Mouse (Mus musculus) neural tube, embryonic 15.5 days (tissue): ENCODE data around the gene Vamp8. TPM values are rescaled to one million over a fixed set of nuclear protein-coding genes. Genes with fewer than 3 reads are reported as not detected.

ENCODE experiments used
- ATAC-seq: fragments of 200-750 bp; cut with Nextera tagmentation; 2 replicates; pipeline ENCODE4 v1.8.0; 2017; ENCODE audit warnings: mild to moderate bottlenecking, moderate TSS enrichment, moderate library complexity; ENCODE audit not compliant: low FRiP score
- H3K27ac ChIP-seq: fragments of 300-500 bp; sonication (generic); replicated peaks from 2 replicates; pipeline ENCODE4 v1.5.1; 2015; ENCODE audit warnings: mild to moderate bottlenecking, inconsistent platforms
- H3K27me3 ChIP-seq: fragments of 300-500 bp; sonication (generic); replicated peaks from 2 replicates; pipeline ENCODE4 v1.6.1; 2015; ENCODE audit warnings: inconsistent platforms
- H3K36me3 ChIP-seq: fragments of 300-500 bp; sonication (generic); 2 replicates; pipeline ENCODE4 v1.6.1; 2015; ENCODE audit warnings: inconsistent platforms
- H3K4me1 ChIP-seq: fragments of 300-500 bp; sonication (generic); 2 replicates; pipeline ENCODE4 v1.6.1; 2015; ENCODE audit warnings: inconsistent platforms
- H3K4me2 ChIP-seq: fragments of 300-500 bp; sonication (generic); 2 replicates; pipeline ENCODE4 v1.6.1; 2015; ENCODE audit warnings: inconsistent platforms, mild to moderate bottlenecking, moderate library complexity
- H3K4me3 ChIP-seq: fragments of 300-500 bp; sonication (generic); replicated peaks from 2 replicates; pipeline ENCODE4 v1.5.1; 2015; ENCODE audit warnings: mild to moderate bottlenecking, inconsistent platforms
- H3K9ac ChIP-seq: fragments of 300-500 bp; sonication (generic); replicated peaks from 2 replicates; pipeline ENCODE4 v1.6.1; 2015; ENCODE audit warnings: mild to moderate bottlenecking, inconsistent platforms
- H3K9me3 ChIP-seq: fragments of 300-500 bp; sonication (generic); replicated peaks from 2 replicates; pipeline ENCODE4 v1.6.1; 2016; ENCODE audit warnings: inconsistent platforms
- WGBS: fragments of 180-500 bp; shearing (Covaris S2); methylation state at CpG from one replicate; pipeline ENCODE4 v1.1.7; 2015; ENCODE audit warnings: mixed read lengths; 5-methylcytosine and 5-hydroxymethylcytosine counted together
- polyA plus RNA-seq: library from polyadenylated mRNA; unstranded; fragments of >200 nt; fragmentation: Nextera tagmentation; extraction: Ambion mirVana; gene quantifications from 2 replicates; pipeline ENCODE4 v1.2.1, GENCODE M21; 2015

Gene Vamp8
- polyA plus RNA-seq, 1 experiment from 2014 or later = 19.1 TPM

DNA sequence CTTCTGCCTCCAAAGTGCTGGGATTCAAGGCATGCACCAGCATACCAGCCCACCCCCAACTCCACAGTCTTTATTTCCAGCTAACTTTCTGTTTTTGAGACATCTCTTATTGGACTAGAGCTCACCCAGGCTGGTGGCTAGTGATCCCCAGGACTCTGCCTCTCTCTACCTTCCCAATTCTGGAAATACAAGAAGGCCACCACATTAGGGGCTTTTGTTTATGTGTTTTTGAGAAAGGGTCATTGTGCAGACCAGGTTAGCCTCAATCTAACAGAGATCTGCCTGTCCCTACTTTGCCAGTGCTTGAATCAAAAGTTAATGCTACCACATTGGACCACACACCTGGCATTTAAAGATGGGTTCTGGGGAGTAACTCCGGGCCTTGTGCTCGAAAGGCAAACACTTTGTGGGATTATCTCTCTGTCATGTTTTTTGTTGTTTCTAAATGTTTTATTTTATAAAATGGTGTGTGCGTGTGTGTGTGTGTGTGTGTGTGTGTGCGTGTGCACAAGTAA is 23.0 kb downstream of the Vamp8 start:
- H3K4me3 ChIP-seq = no peak overlapping the region
- ATAC-seq = no peak
- WGBS = 78% methylated on average over 4 of the region's 4 CpGs

DNA sequence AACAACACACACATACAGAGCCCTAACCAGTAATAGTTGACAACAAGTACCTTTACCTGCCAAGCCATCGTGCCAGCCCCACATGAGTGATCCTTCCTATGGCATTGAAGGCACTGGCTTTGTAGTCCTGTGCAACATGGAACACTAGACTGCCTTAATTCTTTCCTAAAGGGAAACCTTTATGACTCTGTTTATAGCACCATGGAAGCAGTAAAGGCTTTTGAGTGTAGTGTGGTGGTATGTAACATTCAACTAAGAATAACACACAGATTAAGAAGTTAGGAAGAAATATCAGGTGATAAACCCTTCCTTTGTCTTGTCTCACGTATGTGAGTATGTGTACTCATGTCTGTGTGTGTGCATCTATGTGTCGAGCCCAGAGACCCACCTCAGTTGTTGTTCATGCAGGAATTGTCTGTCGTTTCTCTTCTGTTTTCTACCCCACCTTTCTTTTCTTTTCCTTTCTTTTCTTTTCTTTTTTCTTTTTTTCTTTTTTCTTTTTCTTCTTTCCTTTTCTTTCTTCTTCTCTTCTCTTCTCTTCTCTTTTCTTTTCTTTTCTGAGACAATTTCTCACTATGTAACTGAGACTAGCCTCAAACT is 23.6 kb downstream of the Vamp8 start, which contains the start of gene Rnf181:
Gene Rnf181, minus strand, starts transcription at position 113 of the 600 bp plus-strand sequence.
- no peaks in the 10 kb centered on the region for H3K9me3 ChIP-seq
- 0 out of 2 replicates have a peak, but pooled peaks cover 2% of the 10 kb centered on the region for H3K4me1 ChIP-seq
- H3K27ac ChIP-seq = no peak within 1 kb of the TSS
- H3K36me3 ChIP-seq = no peaks in the 10 kb centered on the region
- no peak within 1 kb of the TSS for H3K4me3 ChIP-seq
- H3K27me3 ChIP-seq = no peaks in the 10 kb centered on the region
- H3K9ac ChIP-seq = no peak within 1 kb of the TSS
- WGBS = 77% methylated on average over 4 of the region's 4 CpGs
- H3K4me2 ChIP-seq = no peak within 1 kb of the TSS
- ATAC-seq = no peak

More for the DNA sequence above, 23.0 kb downstream of the Vamp8 start:
- no peak overlapping the region for H3K27ac ChIP-seq
- H3K9me3 ChIP-seq = no peaks in the 10 kb centered on the region
- H3K9ac ChIP-seq = no peak overlapping the region
- H3K4me1 ChIP-seq = 0 out of 2 replicates have a peak, but pooled peaks cover 2% of the 10 kb centered on the region
- no peaks in the 10 kb centered on the region for H3K36me3 ChIP-seq
- no peaks in the 10 kb centered on the region for H3K27me3 ChIP-seq
- H3K4me2 ChIP-seq = no peak overlapping the region

DNA sequence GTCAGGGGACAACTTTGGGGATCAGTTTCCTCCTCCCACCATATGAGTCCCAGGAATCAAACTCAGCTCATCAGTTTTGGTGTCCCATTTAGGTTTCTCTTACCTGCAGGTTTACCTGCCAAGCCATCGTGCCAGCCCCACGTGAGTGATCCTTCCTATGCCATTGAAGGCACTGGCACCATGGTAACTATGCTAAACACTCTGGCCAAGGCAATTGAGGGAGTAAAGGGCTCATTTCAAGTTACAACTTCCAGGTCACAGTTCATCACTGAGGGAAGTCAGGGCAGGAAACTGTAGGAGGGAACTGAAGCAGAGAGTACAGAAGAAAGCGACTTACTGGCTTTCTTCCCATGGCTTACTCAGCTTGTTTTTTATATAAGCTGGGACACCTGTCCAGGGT is 24.2 kb downstream of the Vamp8 start:
- H3K36me3 ChIP-seq = no peaks in the 10 kb centered on the region
- peaks cover 8% of the 10 kb centered on the region for H3K4me1 ChIP-seq
- no peaks in the 10 kb centered on the region for H3K9me3 ChIP-seq
- WGBS = 68% methylated on average over 3 of the region's 3 CpGs
- no peak for ATAC-seq
- H3K27me3 ChIP-seq = no peaks in the 10 kb centered on the region
- no peak overlapping the region for H3K9ac ChIP-seq
- no peak overlapping the region for H3K27ac ChIP-seq
- H3K4me3 ChIP-seq = no peak overlapping the region
- no peak overlapping the region for H3K4me2 ChIP-seq

DNA sequence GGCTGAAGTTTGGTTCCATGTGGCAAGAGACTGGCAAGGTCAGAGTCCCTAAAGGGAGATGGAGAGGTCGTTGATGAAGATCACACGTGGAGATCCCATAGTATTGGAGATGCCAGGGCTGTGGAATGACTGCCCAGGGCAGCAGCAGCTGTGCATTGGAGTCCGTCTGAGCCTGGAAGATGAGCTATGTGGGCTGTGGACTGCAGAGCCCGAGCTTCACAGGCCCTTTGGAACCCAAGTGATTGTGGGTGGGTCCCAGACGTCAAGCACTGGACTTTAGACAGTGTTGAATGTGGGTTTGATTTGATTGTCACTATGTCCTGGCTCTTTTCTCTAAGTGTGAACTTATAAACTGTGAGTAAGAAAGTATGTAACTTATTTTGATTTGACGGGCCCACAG is 25.5 kb downstream of the Vamp8 start:
- WGBS = 72% methylated on average over 6 of the region's 6 CpGs
- no peak overlapping the region for H3K4me3 ChIP-seq

DNA sequence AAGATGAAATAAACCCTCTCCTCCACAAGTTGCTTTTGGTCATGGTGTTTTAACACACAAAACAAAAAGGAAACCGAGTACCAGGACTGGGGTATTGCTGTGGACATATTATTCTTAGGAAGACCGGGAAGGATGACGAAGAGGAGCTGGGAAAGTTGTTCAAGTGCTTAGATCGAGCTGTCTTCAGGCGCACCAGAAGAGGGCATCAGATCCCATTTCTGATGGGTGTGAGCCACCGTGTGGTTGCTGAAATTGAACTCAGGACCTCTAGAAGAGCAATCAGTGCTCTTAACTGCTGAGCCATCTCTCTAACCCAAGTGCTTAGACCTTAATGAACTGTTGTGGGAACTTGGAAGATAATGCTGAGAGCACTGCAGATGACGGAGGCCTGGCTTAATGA is 26.5 kb downstream of the Vamp8 start:
- Histone ChIP-seq H3K4me3 (no peak overlapping the region), H3K27ac (no peak overlapping the region), H3K9me3 (no peaks in the 10 kb centered on the region), H3K36me3 (peaks cover 17% of the 10 kb centered on the region; the same call in 1 of the 2 replicates), H3K4me2 (no peak overlapping the region), H3K9ac (no peak overlapping the region), H3K4me1 (peaks cover 27% of the 10 kb centered on the region), H3K27me3 (no peaks in the 10 kb centered on the region)
- WGBS = 50% methylated on average over 7 of the region's 7 CpGs
- ATAC-seq = no peak

More for the DNA sequence above, 25.5 kb downstream of the Vamp8 start:
- Histone ChIP-seq H3K9ac (no peak overlapping the region), H3K4me1 (peaks cover 21% of the 10 kb centered on the region), H3K36me3 (peaks cover 7% of the 10 kb centered on the region; the same call in 1 of the 2 replicates), H3K9me3 (no peaks in the 10 kb centered on the region), H3K27ac (no peak overlapping the region), H3K4me2 (no peak overlapping the region), H3K27me3 (no peaks in the 10 kb centered on the region)
- ATAC-seq = no peak

DNA sequence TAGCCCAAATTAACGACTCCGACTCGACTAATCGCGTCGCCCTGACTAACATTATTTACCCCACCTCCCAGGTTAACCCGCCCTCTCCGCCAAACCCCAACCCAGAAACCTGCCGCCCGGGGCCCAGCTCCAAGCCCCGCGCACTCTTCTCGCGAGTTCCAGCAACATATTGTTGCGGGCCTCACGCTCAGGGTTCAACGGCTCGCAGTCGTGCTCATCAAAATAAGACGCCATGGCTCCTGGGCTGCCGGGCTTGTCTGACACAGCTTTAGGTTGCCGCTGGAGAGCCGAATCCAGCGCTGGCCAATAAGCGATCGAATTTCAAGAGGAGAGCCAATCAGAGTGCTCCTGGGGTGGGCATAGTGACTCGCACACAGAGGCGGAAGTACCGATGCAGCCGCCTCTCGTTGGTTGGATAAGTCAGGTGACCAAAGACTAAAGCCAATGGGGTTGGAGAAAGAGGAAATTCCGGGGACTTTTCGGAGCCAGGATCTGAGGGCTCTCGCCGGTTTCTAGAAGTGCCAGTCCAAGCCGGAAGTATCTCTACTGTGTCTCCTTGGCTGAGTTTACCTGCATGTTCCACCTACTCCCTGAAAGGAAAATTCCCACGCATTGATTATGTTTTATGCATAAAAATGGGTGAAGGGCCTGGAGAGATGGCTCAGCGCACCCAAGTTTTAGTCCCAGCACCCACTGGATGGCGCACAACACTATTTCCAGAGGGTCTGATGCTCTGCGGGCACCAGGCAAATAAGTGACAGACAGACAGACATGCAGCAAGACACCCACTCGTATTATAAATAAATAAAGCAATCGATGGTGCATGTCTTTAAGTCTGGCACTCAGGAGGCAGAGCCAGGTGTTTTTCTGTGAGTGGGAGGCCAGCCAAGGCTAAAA is 28.1 kb downstream of the Vamp8 start:
- H3K4me2 ChIP-seq = peak overlapping the region; percentile 86
- H3K4me1 ChIP-seq = peaks cover 35% of the 10 kb centered on the region
- H3K9ac ChIP-seq = peak overlapping the region; percentile 70
- peak overlapping the region; percentile 71 for H3K4me3 ChIP-seq
- under 1% methylated on average over 42 of the region's 42 CpGs for WGBS
- no peaks in the 10 kb centered on the region for H3K27me3 ChIP-seq
- ATAC-seq = peak; percentile 98
- no peaks in the 10 kb centered on the region for H3K9me3 ChIP-seq
- peaks cover 30% of the 10 kb centered on the region; the same call in 1 of the 2 replicates for H3K36me3 ChIP-seq
- H3K27ac ChIP-seq = peak overlapping the region; percentile 84

DNA sequence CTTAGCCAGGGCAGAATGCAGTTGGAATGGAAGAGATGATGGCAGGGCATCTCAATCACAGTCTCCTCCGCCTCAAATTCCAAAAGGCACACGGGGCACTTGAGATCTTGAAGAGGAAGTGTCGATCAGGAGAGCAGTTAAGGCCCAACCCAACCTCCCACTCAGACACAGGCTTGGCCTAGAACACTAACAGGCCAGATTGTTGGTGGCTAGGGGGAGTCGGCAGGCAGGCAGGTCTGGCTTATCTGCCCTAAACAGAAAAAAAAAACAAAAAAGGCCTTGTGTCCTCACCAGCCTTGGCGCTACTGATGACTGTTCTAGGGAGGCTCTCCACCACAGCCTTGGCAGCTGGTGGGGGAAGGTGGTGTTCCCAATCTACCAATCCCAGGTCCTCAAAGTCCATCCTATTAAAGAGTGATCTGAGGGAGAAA is 29.4 kb downstream of the Vamp8 start:
- H3K4me3 ChIP-seq = peak overlapping the region; percentile 71
- H3K4me2 ChIP-seq = peak overlapping the region; percentile 86
- H3K36me3 ChIP-seq = peaks cover 30% of the 10 kb centered on the region; the same call in 1 of the 2 replicates
- H3K27ac ChIP-seq = no peak overlapping the region
- no peaks in the 10 kb centered on the region for H3K27me3 ChIP-seq
- no peaks in the 10 kb centered on the region for H3K9me3 ChIP-seq
- no peak for ATAC-seq
- H3K4me1 ChIP-seq = peaks cover 47% of the 10 kb centered on the region
- WGBS = 76% methylated on average over 5 of the region's 5 CpGs
- H3K9ac ChIP-seq = peak overlapping the region; percentile 70

DNA sequence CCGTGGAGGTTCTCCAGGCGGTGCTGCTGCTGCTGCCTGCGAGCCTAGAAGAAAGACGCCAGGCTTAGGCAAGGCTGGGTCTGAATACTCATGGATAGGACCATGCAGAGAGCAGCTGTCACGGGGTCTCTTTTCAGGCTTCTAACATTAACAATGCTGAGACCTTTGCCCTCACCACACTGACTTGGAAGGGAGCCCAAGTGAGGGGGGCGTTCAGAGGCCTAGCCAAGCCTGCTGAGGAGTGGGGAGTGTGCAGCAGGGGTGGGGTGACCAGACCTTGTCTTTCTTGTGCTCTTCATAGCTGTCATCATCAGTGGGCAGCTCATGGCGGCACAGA is 29.9 kb downstream of the Vamp8 start:
- no peak for ATAC-seq
- Histone ChIP-seq H3K9ac (no peak overlapping the region), H3K27me3 (no peaks in the 10 kb centered on the region), H3K4me1 (peaks cover 53% of the 10 kb centered on the region), H3K4me3 (no peak overlapping the region), H3K4me2 (peak overlapping the region; percentile 19; the same call in 1 of the 2 replicates), H3K36me3 (peaks cover 30% of the 10 kb centered on the region; the same call in 1 of the 2 replicates), H3K27ac (no peak overlapping the region), H3K9me3 (no peaks in the 10 kb centered on the region)
- WGBS = 62% methylated on average over 7 of the region's 7 CpGs

DNA sequence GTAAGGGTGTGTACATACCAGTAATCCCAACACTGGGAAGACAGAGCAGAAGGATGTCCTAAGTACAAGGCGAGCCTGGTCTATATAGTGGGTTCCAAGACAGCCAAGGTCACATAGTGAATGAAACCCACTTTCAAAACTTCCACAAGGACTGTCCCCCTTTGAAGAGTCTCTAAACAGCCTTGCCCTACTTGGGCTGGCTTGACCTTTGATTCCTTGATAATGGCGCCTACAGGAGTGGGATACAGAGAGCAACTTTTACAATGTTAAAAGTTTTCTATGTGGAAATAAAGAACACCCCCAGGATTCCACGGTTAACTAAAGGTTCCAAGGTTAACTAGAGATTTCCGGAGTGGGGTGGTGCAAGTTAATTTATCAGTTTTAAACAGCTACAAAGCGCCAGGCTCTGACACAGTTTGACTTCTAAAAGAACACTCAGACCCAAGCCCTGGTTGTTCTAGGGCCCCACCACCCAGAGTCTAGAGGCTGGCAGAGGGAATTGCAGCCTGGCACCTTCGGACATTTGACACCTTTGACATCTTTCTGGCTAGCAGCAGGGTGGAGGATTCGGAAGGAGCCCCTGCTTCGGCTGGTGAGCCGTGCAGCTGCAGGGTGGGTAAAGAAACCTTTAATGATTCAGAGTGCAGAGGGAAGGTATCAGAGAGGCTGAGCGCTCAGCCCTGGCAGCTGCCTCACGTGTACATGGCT is 30.5 kb downstream of the Vamp8 start:
- Histone ChIP-seq H3K4me2 (peak overlapping the region; percentile 19; the same call in 1 of the 2 replicates), H3K9ac (no peak overlapping the region), H3K27me3 (no peaks in the 10 kb centered on the region), H3K4me1 (peaks cover 55% of the 10 kb centered on the region), H3K36me3 (peaks cover 30% of the 10 kb centered on the region; the same call in 1 of the 2 replicates), H3K27ac (no peak overlapping the region), H3K4me3 (no peak overlapping the region), H3K9me3 (no peaks in the 10 kb centered on the region)
- WGBS = 85% methylated on average over 11 of the region's 11 CpGs
- ATAC-seq = no peak

DNA sequence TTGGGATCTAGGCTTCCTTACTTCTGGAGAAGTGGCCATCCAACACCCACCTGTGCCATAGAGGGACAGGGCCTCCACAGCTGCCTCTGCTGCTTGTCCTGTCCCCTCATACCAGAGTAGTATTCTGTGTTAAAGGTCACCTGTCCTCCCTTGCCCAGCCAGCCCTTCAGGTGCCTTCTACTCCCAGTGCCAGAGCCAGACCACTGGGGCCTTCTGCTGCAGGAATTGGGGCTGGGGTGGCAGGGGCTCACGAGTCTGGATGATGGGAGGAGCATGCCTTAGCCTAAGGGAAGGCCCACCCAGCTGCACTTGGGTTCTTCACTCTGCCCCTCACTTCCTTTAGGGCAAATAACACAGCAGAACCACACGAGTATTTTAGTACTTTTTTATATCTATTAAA is 31.2 kb downstream of the Vamp8 start:
- no peak for ATAC-seq
- WGBS = 86% methylated on average over 2 of the region's 2 CpGs
- H3K27me3 ChIP-seq = no peaks in the 10 kb centered on the region

DNA sequence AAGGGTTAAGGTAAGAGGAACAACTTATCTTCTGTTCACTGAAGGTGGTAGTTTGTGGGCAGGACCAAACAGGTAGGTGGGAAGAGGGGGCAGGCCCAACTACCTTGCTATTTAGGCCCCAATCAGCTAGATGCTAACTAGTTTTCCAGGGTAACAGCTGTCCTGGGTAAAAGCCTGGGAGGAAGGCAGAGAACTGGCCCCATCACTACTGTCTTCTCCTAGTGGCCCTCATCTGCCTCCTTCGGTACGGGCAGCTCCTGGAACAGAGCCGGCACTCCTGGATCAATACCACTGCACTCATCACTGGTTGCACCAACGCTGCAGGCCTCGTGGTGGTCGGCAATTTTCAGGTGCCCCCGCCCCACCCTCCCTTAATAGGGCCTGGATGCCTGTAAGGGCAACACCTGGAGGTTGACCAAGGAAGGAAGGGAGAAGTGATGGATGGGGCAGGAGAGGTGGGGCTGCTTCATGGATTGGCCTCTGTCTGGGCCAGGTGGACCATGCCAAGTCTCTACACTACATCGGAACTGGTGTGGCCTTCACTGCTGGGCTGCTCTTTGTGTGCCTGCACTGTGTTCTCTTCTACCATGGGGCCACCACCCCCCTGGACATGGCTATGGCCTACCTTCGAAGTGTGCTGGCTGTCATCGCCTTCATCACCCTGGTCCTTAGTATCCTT is 32.3 kb downstream of the Vamp8 start:
- H3K9me3 ChIP-seq = no peaks in the 10 kb centered on the region
- H3K4me2 ChIP-seq = no peak overlapping the region
- no peak for ATAC-seq
- WGBS = 88% methylated on average over 10 of the region's 10 CpGs
- H3K27ac ChIP-seq = no peak overlapping the region
- H3K4me3 ChIP-seq = no peak overlapping the region
- H3K4me1 ChIP-seq = peaks cover 67% of the 10 kb centered on the region
- no peaks in the 10 kb centered on the region for H3K27me3 ChIP-seq
- peaks cover 30% of the 10 kb centered on the region; the same call in 1 of the 2 replicates for H3K36me3 ChIP-seq
- no peak overlapping the region for H3K9ac ChIP-seq

More for the DNA sequence above, 31.2 kb downstream of the Vamp8 start:
- Histone ChIP-seq H3K9ac (no peak overlapping the region), H3K4me3 (no peak overlapping the region), H3K27ac (no peak overlapping the region), H3K9me3 (no peaks in the 10 kb centered on the region), H3K4me1 (peaks cover 62% of the 10 kb centered on the region), H3K4me2 (no peak overlapping the region), H3K36me3 (peaks cover 30% of the 10 kb centered on the region; the same call in 1 of the 2 replicates)
